Mouse (Mus musculus): ENCODE measurements around the gene Cnot2. TPM values are rescaled to one million over a fixed set of nuclear protein-coding genes. Genes with fewer than 3 reads are reported as not detected.

Cnot2 gene
- polyA plus RNA-seq, 1 experiment from 2014 or later: 73.4 TPM

GRCm38 (mm10) chr10:116475725-116476124, 105.6 kb downstream of the Cnot2 start:
- WGBS: 51% methylated on average over 6 of the region's 6 CpGs
- no peaks in the 10 kb centered on the region for H3K9me3 ChIP-seq (replicated peaks; ENCODE audit: low read length)
- no peak for TF ChIP-seq CTCF (IDR thresholded peaks at IDR 0.05; ENCODE audit: low read depth)
- no peak overlapping the region for H3K27ac ChIP-seq
- no peaks in the 10 kb centered on the region for H3K36me3 ChIP-seq (ENCODE audit: insufficient read depth, low read length)
- no peak overlapping the region for H3K4me3 ChIP-seq (replicated peaks; ENCODE audit: low read depth, low read length)
- peaks cover 6% of the 10 kb centered on the region; the same call in 1 of the 2 replicates for H3K4me1 ChIP-seq (replicated peaks; ENCODE audit: insufficient read depth, low read length)
- DNase-seq (ENCODE audit: low spot score): no peak
- no peak overlapping the region for H3K4me2 ChIP-seq (ENCODE audit: low read length)
- no peak for ATAC-seq (replicated peaks; ENCODE audit: low FRiP score, low read depth)
- H3K27me3 ChIP-seq (ENCODE audit: insufficient read depth, low read length): no peaks in the 10 kb centered on the region; the same call in 1 of the 2 replicates
- no peak overlapping the region for H3K9ac ChIP-seq (ENCODE audit: low read depth, low read length)

GRCm38 (mm10) chr10:116473759-116474549, 107.4 kb downstream of the Cnot2 start, which contains the start of gene Kcnmb4:
Kcnmb4 (minus strand) TSS chr10:116473878.
- Histone ChIP-seq H3K9me3 (replicated peaks; ENCODE audit: low read length) (no peaks in the 10 kb centered on the region), H3K4me2 (ENCODE audit: low read length) (peak within 1 kb of the TSS; percentile 97), H3K27me3 (ENCODE audit: insufficient read depth, low read length) (no peaks in the 10 kb centered on the region; the same call in 1 of the 2 replicates), H3K4me1 (replicated peaks; ENCODE audit: insufficient read depth, low read length) (peaks cover 6% of the 10 kb centered on the region; the same call in 1 of the 2 replicates), H3K27ac (no peak within 1 kb of the TSS), H3K36me3 (ENCODE audit: insufficient read depth, low read length) (no peaks in the 10 kb centered on the region), H3K9ac (ENCODE audit: low read depth, low read length) (peak within 1 kb of the TSS; percentile 70), H3K4me3 (replicated peaks; ENCODE audit: low read depth, low read length) (peak within 1 kb of the TSS; percentile 78)
- DNase-seq (ENCODE audit: low spot score): peak; percentile 61
- WGBS: under 1% methylated on average over 73 of the region's 92 CpGs
- peak; percentile 73 for ATAC-seq (replicated peaks; ENCODE audit: low FRiP score, low read depth)
- peak; percentile 47 for TF ChIP-seq CTCF (IDR thresholded peaks at IDR 0.05; ENCODE audit: low read depth)

- DNase-seq (ENCODE audit: low spot score) (peak; percentile 69), ATAC-seq (replicated peaks; ENCODE audit: low FRiP score, low read depth) (peak; percentile 59)
- H3K9ac ChIP-seq (ENCODE audit: low read depth, low read length): peak overlapping the region; percentile 70
- no peak overlapping the region for H3K27ac ChIP-seq
- H3K36me3 ChIP-seq (ENCODE audit: insufficient read depth, low read length): no peaks in the 10 kb centered on the region
- H3K4me2 ChIP-seq (ENCODE audit: low read length): peak overlapping the region; percentile 97
- H3K4me1 ChIP-seq (replicated peaks; ENCODE audit: insufficient read depth, low read length): peaks cover 6% of the 10 kb centered on the region; the same call in 1 of the 2 replicates
- no peaks in the 10 kb centered on the region for H3K9me3 ChIP-seq (replicated peaks; ENCODE audit: low read length)
- H3K27me3 ChIP-seq (ENCODE audit: insufficient read depth, low read length): no peaks in the 10 kb centered on the region; the same call in 1 of the 2 replicates
- under 1% methylated on average over 61 of the region's 78 CpGs for WGBS
- H3K4me3 ChIP-seq (replicated peaks; ENCODE audit: low read depth, low read length): peak overlapping the region; percentile 78
- TF ChIP-seq CTCF (IDR thresholded peaks at IDR 0.05; ENCODE audit: low read depth): no peak
Observed at GRCm38 (mm10) chr10:116473071-116473758, 108.1 kb downstream of the Cnot2 start.

DNA sequence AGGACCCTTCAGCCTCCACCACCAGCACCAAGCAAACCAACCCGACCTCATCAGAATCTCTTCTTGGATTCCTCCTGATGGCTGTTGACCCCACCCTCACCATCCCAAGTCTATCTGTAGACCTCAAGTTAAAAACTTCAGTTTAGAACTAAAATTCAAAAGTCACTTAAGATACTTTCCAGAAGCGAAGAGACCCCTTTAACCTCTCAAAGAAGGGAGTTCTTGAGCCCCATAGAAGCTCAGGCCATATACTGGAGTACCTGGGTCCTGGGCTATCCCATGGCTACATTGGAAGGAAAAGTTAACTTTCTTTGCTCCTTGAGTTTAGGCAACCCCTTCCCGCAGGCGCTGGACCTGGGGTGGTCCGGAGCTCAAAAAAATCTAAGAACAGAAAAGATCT, 108.7 kb downstream of the Cnot2 start:
- Histone ChIP-seq H3K4me3 (replicated peaks; ENCODE audit: low read depth, low read length) (peak overlapping the region; percentile 78), H3K9me3 (replicated peaks; ENCODE audit: low read length) (no peaks in the 10 kb centered on the region), H3K27me3 (ENCODE audit: insufficient read depth, low read length) (no peaks in the 10 kb centered on the region; the same call in 1 of the 2 replicates), H3K36me3 (ENCODE audit: insufficient read depth, low read length) (no peaks in the 10 kb centered on the region), H3K27ac (no peak overlapping the region), H3K4me1 (replicated peaks; ENCODE audit: insufficient read depth, low read length) (peaks cover 6% of the 10 kb centered on the region; the same call in 1 of the 2 replicates), H3K4me2 (ENCODE audit: low read length) (peak overlapping the region; percentile 97), H3K9ac (ENCODE audit: low read depth, low read length) (peak overlapping the region; percentile 70; the same call in 1 of the 2 replicates)
- ATAC-seq (replicated peaks; ENCODE audit: low FRiP score, low read depth) (no peak), DNase-seq (ENCODE audit: low spot score) (no peak)
- no peak for TF ChIP-seq CTCF (IDR thresholded peaks at IDR 0.05; ENCODE audit: low read depth)
- WGBS: 13% methylated on average over 5 of the region's 5 CpGs

- H3K4me2 ChIP-seq (ENCODE audit: low read length): no peak overlapping the region
- ATAC-seq (replicated peaks; ENCODE audit: low FRiP score, low read depth) (no peak), DNase-seq (ENCODE audit: low spot score) (no peak)
- no peaks in the 10 kb centered on the region for H3K36me3 ChIP-seq (ENCODE audit: insufficient read depth, low read length)
- H3K4me1 ChIP-seq (replicated peaks; ENCODE audit: insufficient read depth, low read length): peaks cover 6% of the 10 kb centered on the region; the same call in 1 of the 2 replicates
- H3K9ac ChIP-seq (ENCODE audit: low read depth, low read length): no peak overlapping the region
- H3K27ac ChIP-seq: no peak overlapping the region
- H3K9me3 ChIP-seq (replicated peaks; ENCODE audit: low read length): no peaks in the 10 kb centered on the region
- no peak for TF ChIP-seq CTCF (IDR thresholded peaks at IDR 0.05; ENCODE audit: low read depth)
- 91% methylated on average over 11 of the region's 11 CpGs for WGBS
- H3K4me3 ChIP-seq (replicated peaks; ENCODE audit: low read depth, low read length): no peak overlapping the region
- no peaks in the 10 kb centered on the region; the same call in 1 of the 2 replicates for H3K27me3 ChIP-seq (ENCODE audit: insufficient read depth, low read length)
Observed at GRCm38 (mm10) chr10:116470306-116470925, 110.9 kb downstream of the Cnot2 start.

GRCm38 (mm10) chr10:116468094-116468493, 113.2 kb downstream of the Cnot2 start:
- Histone ChIP-seq H3K4me3 (replicated peaks; ENCODE audit: low read depth, low read length) (no peak overlapping the region), H3K9ac (ENCODE audit: low read depth, low read length) (no peak overlapping the region), H3K27me3 (ENCODE audit: insufficient read depth, low read length) (no peaks in the 10 kb centered on the region; the same call in 1 of the 2 replicates), H3K36me3 (ENCODE audit: insufficient read depth, low read length) (no peaks in the 10 kb centered on the region), H3K9me3 (replicated peaks; ENCODE audit: low read length) (no peaks in the 10 kb centered on the region), H3K4me1 (replicated peaks; ENCODE audit: insufficient read depth, low read length) (peaks cover 3% of the 10 kb centered on the region; the same call in 1 of the 2 replicates), H3K27ac (no peak overlapping the region), H3K4me2 (ENCODE audit: low read length) (no peak overlapping the region)
- 72% methylated on average over 5 of the region's 5 CpGs for WGBS
- TF ChIP-seq CTCF (IDR thresholded peaks at IDR 0.05; ENCODE audit: low read depth): no peak
- DNase-seq (ENCODE audit: low spot score): no peak
- ATAC-seq (replicated peaks; ENCODE audit: low FRiP score, low read depth): no peak

Measured in kidney, postnatal 0 days (tissue).